In the genomic region with DNA sequence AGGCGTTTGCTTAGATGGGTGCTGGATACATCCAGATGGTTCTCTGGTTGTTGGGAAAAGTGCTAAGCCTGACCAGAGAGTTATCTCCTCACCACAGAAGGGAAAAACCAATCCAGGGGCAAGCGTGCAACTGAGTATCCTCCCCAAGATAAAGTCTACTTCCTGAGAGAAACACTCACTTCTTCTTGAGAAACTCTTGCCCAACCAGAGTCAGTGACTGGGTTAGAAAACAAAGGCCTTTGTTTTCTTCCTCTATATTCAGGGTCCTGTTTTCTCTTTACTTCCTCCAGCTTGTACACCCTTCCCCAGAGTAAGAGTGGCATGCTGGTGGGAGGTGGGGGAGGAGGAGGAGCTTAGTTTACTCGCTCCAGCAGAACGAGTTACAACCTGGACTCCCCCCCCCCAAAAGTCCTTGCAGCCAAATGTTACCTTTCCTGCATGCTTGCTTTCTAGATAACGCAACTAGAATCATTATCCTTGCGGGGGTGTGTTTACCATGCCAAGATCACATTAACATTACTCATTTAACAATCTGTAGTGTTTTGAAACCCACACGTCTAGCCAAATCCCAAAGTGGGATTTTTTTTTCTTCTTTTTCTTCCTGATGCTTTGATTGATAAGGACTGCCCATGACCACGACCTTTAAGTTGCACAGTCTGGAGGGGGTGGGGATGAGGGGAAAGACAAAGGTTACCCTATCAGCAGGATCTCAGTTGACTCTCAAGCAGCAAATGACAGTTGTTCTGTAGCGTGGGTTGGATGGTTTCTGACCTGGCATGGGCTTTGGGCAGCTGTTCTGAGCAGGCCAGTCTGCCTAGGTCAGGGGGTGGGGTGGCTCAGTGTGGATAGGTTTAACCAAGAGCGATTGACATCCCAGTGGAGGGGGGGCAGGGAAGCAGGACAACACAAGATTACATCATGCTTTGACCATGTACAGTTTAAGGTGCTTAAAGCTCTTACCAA, we compare ENCODE assay signal across 14 mouse cellular contexts.
DNase-seq lines count a peak whose midpoint lies in the region; ATAC-seq and TF ChIP-seq lines count a peak whose summit lies in the region.
"Had no signal": no experiment of that assay in that cellular context is flagged by ENCODE, and none has a peak within 500 bp of the region (broad histone marks: within the 10 kb centered on the region; RNA-seq: fewer than 3 reads in every experiment).

No protein-coding gene starts in this region.

- H3K27ac ChIP-seq in bone marrow, adult 2 months (ENCODE audit: control insufficient read depth, insufficient read depth, low read depth, low read length, poor library complexity): peak overlapping the region; percentile 76
- no peak overlapping the region for H3K27ac ChIP-seq in liver, embryonic 12.5 days
- H3K27ac ChIP-seq in cerebellum, adult 2 months (ENCODE audit: insufficient read depth, low read length): no peak overlapping the region; the same call in 1 of the 2 replicates
- H3K27ac ChIP-seq: kidney, embryonic 15.5 days; lung, embryonic 15.5 days had no signal

- TF ChIP-seq POLR2A in bone marrow, adult 2 months (IDR thresholded peaks at IDR 0.05; ENCODE audit: borderline replicate concordance, control insufficient read depth, low read depth, low read length): no peak
- no peak for TF ChIP-seq POLR2A in cerebellum, adult 2 months (IDR thresholded peaks at IDR 0.05; ENCODE audit: borderline replicate concordance, insufficient read depth, low read length)

- 22% methylated on average over 10 of the region's 10 CpGs for WGBS in bone marrow, adult 2 months
- WGBS in liver, embryonic 12.5 days (ENCODE audit: insufficient replicate concordance): 14% methylated on average over 10 of the region's 10 CpGs
- 50% methylated on average over 10 of the region's 10 CpGs for WGBS in cerebellum, adult 2 months

- TF ChIP-seq CTCF in bone marrow, adult 2 months (IDR thresholded peaks at IDR 0.05; ENCODE audit: control insufficient read depth, insufficient read depth, low read length): no peak
- no peak for TF ChIP-seq CTCF in cerebellum, adult 2 months (IDR thresholded peaks at IDR 0.05; ENCODE audit: borderline replicate concordance, insufficient read depth, low read depth, low read length)

- H3K4me2 ChIP-seq in liver, embryonic 12.5 days: peak overlapping the region; percentile 16; the same call in 1 of the 2 replicates
- H3K4me2 ChIP-seq: kidney, embryonic 15.5 days; lung, embryonic 15.5 days had no signal

- H3K4me3 ChIP-seq in bone marrow, adult 2 months (replicated peaks; ENCODE audit: control insufficient read depth, low read depth, low read length): no peak overlapping the region
- no peak overlapping the region for H3K4me3 ChIP-seq in liver, embryonic 12.5 days
- no peak overlapping the region for H3K4me3 ChIP-seq in cerebellum, adult 2 months (replicated peaks; ENCODE audit: insufficient read depth, low read depth, low read length)
- H3K4me3 ChIP-seq: kidney, embryonic 15.5 days; lung, embryonic 15.5 days had no signal

- no peaks in the 10 kb centered on the region for H3K36me3 ChIP-seq in liver, embryonic 12.5 days
- H3K36me3 ChIP-seq: G1E; kidney, embryonic 15.5 days; lung, embryonic 15.5 days had no signal

- no peak overlapping the region for H3K9ac ChIP-seq in liver, embryonic 12.5 days
- H3K9ac ChIP-seq: kidney, embryonic 15.5 days; lung, embryonic 15.5 days had no signal

- no peaks in the 10 kb centered on the region for H3K9me3 ChIP-seq in liver, embryonic 12.5 days (replicated peaks)
- H3K9me3 ChIP-seq: kidney, embryonic 15.5 days; lung, embryonic 15.5 days had no signal

- DNase-seq in lung, postnatal 25 days (ENCODE audit: low spot score): peak; percentile 23
- DNase-seq in lung, postnatal 14 days: no peak
- no peak for DNase-seq in urinary bladder, postnatal 25 days (ENCODE audit: low spot score)
- DNase-seq in cerebellum, adult 2 months: no peak
- DNase-seq: adrenal gland, adult 2 months; embryo, embryonic 11 days; heart, postnatal 4 days; layer of hippocampus, postnatal 36 days had no signal

- peak; percentile 46 for ATAC-seq in liver, embryonic 12.5 days
- peak; percentile 51 for ATAC-seq in neutrophil, adult 5-6 weeks (ENCODE audit: extremely low read depth, insufficient number of reproducible peaks, low FRiP score, poor library complexity, severe bottlenecking)

- peaks cover 8% of the 10 kb centered on the region for H3K4me1 ChIP-seq in bone marrow, adult 2 months (ENCODE audit: control insufficient read depth, insufficient read depth, low read length)
- peaks cover 18% of the 10 kb centered on the region for H3K4me1 ChIP-seq in liver, embryonic 12.5 days
- no peaks in the 10 kb centered on the region for H3K4me1 ChIP-seq in cerebellum, adult 2 months (ENCODE audit: control insufficient read depth, insufficient read depth, low read length)
- H3K4me1 ChIP-seq: kidney, embryonic 15.5 days; lung, embryonic 15.5 days had no signal

- H3K27me3 ChIP-seq in liver, embryonic 12.5 days (replicated peaks): no peaks in the 10 kb centered on the region
- no peaks in the 10 kb centered on the region; the same call in 1 of the 2 replicates for H3K27me3 ChIP-seq in cerebellum, adult 2 months (ENCODE audit: control insufficient read depth, insufficient read depth, low read length)
- H3K27me3 ChIP-seq: kidney, embryonic 15.5 days; lung, embryonic 15.5 days had no signal
